Mouse (Mus musculus) bone marrow, adult 2 months (tissue): ENCODE results near the gene Sh3pxd2a. TPM values are rescaled to one million over a fixed set of nuclear protein-coding genes. Genes with fewer than 3 reads are reported as not detected.

Experiments
- H3K27ac ChIP-seq: fragments of 200-500 bp; 2 replicates; pipeline ENCODE4 v1.5.1; 2012; ENCODE audit warnings: low read depth, mild to moderate bottlenecking, control low read depth, inconsistent platforms, low read length; ENCODE audit not compliant: control insufficient read depth, poor library complexity, insufficient read depth
- H3K4me1 ChIP-seq: fragments of 200-500 bp; 2 replicates; pipeline ENCODE4 v1.6.1; 2011; ENCODE audit warnings: low read length; ENCODE audit not compliant: control insufficient read depth, insufficient read depth
- H3K4me3 ChIP-seq: fragments of 200-500 bp; replicated peaks from 2 replicates; pipeline ENCODE3; 2011; ENCODE audit warnings: mild to moderate bottlenecking, low read depth, low read length, control low read depth; ENCODE audit not compliant: control insufficient read depth
- CTCF ChIP-seq: fragments of 200-500 bp; IDR thresholded peaks from 2 replicates; pipeline ENCODE4 v1.5.1; 2011; ENCODE audit warnings: low read length, control low read depth; ENCODE audit not compliant: control insufficient read depth, insufficient read depth
- POLR2A ChIP-seq: fragments of 200-500 bp; IDR thresholded peaks from 2 replicates; pipeline ENCODE4 v1.6.1; 2011; ENCODE audit warnings: low read depth, mild to moderate bottlenecking, control low read depth, low read length, borderline replicate concordance; ENCODE audit not compliant: control insufficient read depth
- WGBS: fragments of 180-500 bp; shearing (Covaris S2); methylation state at CpG from one replicate; pipeline ENCODE4 v1.1.7; 2018; 5-methylcytosine and 5-hydroxymethylcytosine counted together
- polyA plus RNA-seq: library from polyadenylated mRNA; stranded (reverse); fragments of >200 nt; gene quantifications from 2 replicates; pipeline ENCODE4 v1.2.4, GENCODE M21; 2011; ENCODE audit warnings: low replicate concordance; ENCODE audit not compliant: missing spikeins, insufficient read depth, insufficient read length

Sh3pxd2a gene
- polyA plus RNA-seq, 1 experiment, result 8.3 TPM

- Histone ChIP-seq H3K4me3 (no peak overlapping the region), H3K4me1 (no peaks in the 10 kb centered on the region; the same call in 1 of the 2 replicates), H3K27ac (no peak overlapping the region)
- TF ChIP-seq POLR2A (no peak), CTCF (no peak)
- WGBS, result 73% methylated on average over 3 of the region's 3 CpGs
Observed at GRCm38 (mm10) chr19:47384639-47385038, 79.6 kb downstream of the Sh3pxd2a start.

GRCm38 (mm10) chr19:47384036-47384435 lies 80.2 kb downstream of the Sh3pxd2a start:
- Histone ChIP-seq H3K4me1 (no peaks in the 10 kb centered on the region; the same call in 1 of the 2 replicates), H3K27ac (no peak overlapping the region), H3K4me3 (no peak overlapping the region)
- TF ChIP-seq POLR2A (no peak), CTCF (no peak)
- 88% methylated on average over 12 of the region's 12 CpGs for WGBS

GRCm38 (mm10) chr19:47382268-47382667 lies 81.9 kb downstream of the Sh3pxd2a start:
- TF ChIP-seq POLR2A (no peak), CTCF (no peak)
- WGBS, result 50% methylated on average over 5 of the region's 5 CpGs
- Histone ChIP-seq H3K27ac (no peak overlapping the region), H3K4me1 (no peaks in the 10 kb centered on the region; the same call in 1 of the 2 replicates), H3K4me3 (no peak overlapping the region)

GRCm38 (mm10) chr19:47381011-47381410 lies 83.2 kb downstream of the Sh3pxd2a start:
- no peak for TF ChIP-seq CTCF
- TF ChIP-seq POLR2A, result no peak
- Histone ChIP-seq H3K4me1 (no peaks in the 10 kb centered on the region; the same call in 1 of the 2 replicates), H3K27ac (no peak overlapping the region), H3K4me3 (no peak overlapping the region)
- 89% methylated on average over 15 of the region's 15 CpGs for WGBS

- H3K4me3 ChIP-seq, result no peak overlapping the region
Observed at GRCm38 (mm10) chr19:47379141-47379540, 85.1 kb downstream of the Sh3pxd2a start.

GRCm38 (mm10) chr19:47374916-47375573 lies 89.2 kb downstream of the Sh3pxd2a start:
- 79% methylated on average over 8 of the region's 8 CpGs for WGBS
- no peak overlapping the region; the same call in 1 of the 2 replicates for H3K27ac ChIP-seq
- no peak overlapping the region for H3K4me3 ChIP-seq
- H3K4me1 ChIP-seq, result no peaks in the 10 kb centered on the region
- TF ChIP-seq CTCF (no peak), POLR2A (no peak)

More at GRCm38 (mm10) chr19:47379141-47379540, 85.1 kb downstream of the Sh3pxd2a start:
- TF ChIP-seq POLR2A (no peak), CTCF (no peak)
- H3K27ac ChIP-seq, result no peak overlapping the region
- no peaks in the 10 kb centered on the region; the same call in 1 of the 2 replicates for H3K4me1 ChIP-seq
- 87% methylated on average over 5 of the region's 5 CpGs for WGBS

GRCm38 (mm10) chr19:47374440-47374839 lies 89.8 kb downstream of the Sh3pxd2a start:
- 27% methylated on average over 4 of the region's 4 CpGs for WGBS
- TF ChIP-seq CTCF, result peak; percentile 65
- no peak for TF ChIP-seq POLR2A
- Histone ChIP-seq H3K4me3 (no peak overlapping the region), H3K4me1 (no peaks in the 10 kb centered on the region), H3K27ac (no peak overlapping the region)

GRCm38 (mm10) chr19:47372044-47372443 lies 92.2 kb downstream of the Sh3pxd2a start:
- WGBS, result 73% methylated on average over 5 of the region's 5 CpGs
- no peak overlapping the region for H3K4me3 ChIP-seq
- no peak for TF ChIP-seq POLR2A
- TF ChIP-seq CTCF, result no peak

GRCm38 (mm10) chr19:47371521-47371920 lies 92.7 kb downstream of the Sh3pxd2a start:
- TF ChIP-seq POLR2A (no peak), CTCF (no peak)
- Histone ChIP-seq H3K4me1 (no peaks in the 10 kb centered on the region), H3K4me3 (no peak overlapping the region), H3K27ac (no peak overlapping the region)
- 85% methylated on average over 11 of the region's 11 CpGs for WGBS

More at GRCm38 (mm10) chr19:47372044-47372443, 92.2 kb downstream of the Sh3pxd2a start:
- H3K27ac ChIP-seq, result no peak overlapping the region
- no peaks in the 10 kb centered on the region for H3K4me1 ChIP-seq
